Mouse (Mus musculus) CH12F3 (cell line): ENCODE data around the gene Krt82.
"Not testable (repeated sequence)": the region's sequence is repeated elsewhere in the genome, so short reads cannot be mapped to it uniquely, and the experiment has no call there.

ENCODE experiments used
- in situ Hi-C: fragments of 300-500 bp; cut with MboI; formaldehyde crosslinking; loops from 2 replicates; pipeline ENCODE4 v1.14.3; 2020; ENCODE audit warnings: low sequenced_read_pairs

The Krt82 gene

GRCm38 (mm10) chr15:101519792-101520191 lies 30.7 kb downstream of the Krt82 start:
- in situ Hi-C loops: loop anchor here (5.0 to 10.0 kb wide), 2 partner anchors 463 to 545 kb away; no protein-coding TSS in a partner anchor

DNA sequence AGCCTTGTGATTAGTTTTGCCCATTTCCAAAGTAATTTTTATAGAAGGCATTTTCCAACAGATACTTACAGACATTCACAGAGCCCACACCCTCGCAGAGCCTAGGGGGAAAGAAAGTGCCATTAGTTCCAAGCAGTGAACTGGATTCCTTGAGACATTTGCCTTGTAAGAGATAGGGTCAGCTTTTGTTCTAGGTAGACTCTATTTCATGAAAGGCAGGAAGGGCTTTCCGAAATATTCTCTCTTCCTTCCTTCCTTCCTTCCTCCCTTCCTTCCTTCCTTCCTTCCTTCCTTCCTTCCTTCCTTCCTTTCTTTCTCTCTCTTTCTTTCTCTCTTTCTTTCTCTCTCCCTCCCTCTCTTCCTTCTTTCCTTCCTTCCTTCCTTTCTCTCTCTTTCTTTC lies 33.3 kb downstream of the Krt82 start, which contains the start of gene Gm49425:
TSS of gene Gm49425 (minus strand) at position 101 of the 400 bp plus-strand sequence.
- in situ Hi-C loops: not testable (repeated sequence)

DNA sequence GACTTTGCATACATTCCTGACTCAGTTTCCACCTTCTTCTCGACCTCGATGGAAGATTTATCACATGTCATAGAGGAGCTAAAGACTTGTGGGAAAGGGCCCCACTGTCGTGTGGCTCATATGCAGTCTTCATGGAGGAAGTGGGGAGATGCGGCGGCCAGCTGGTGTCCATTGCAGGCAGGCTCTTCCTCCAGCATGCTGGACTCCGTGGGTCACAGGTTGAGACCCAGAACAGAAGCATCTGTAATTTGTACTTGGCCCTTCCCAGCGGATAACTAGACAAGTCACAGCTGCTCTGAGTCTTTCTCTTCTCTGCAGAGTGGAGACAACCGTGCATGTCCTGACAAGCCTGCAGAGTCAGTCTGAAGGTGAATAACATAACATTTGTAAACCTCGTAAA lies 42.2 kb downstream of the Krt82 start:
- in situ Hi-C loops: no loop called here

- in situ Hi-C loops: no loop called here
Observed at GRCm38 (mm10) chr15:101506896-101507758, 43.3 kb downstream of the Krt82 start.

GRCm38 (mm10) chr15:101497181-101497580 lies 53.3 kb downstream of the Krt82 start:
- in situ Hi-C loops: no loop called here

GRCm38 (mm10) chr15:101495266-101495665 lies 55.2 kb downstream of the Krt82 start:
- in situ Hi-C loops: no loop called here

GRCm38 (mm10) chr15:101494203-101494602 lies 56.3 kb downstream of the Krt82 start:
- in situ Hi-C loops: no loop called here

GRCm38 (mm10) chr15:101493713-101494112 lies 56.8 kb downstream of the Krt82 start:
- in situ Hi-C loops: no loop called here

GRCm38 (mm10) chr15:101492718-101493117 lies 57.7 kb downstream of the Krt82 start:
- in situ Hi-C loops: no loop called here

- in situ Hi-C loops: no loop called here
Observed at GRCm38 (mm10) chr15:101491431-101491830, 59.0 kb downstream of the Krt82 start, which contains the start of gene Krt83. Gene Krt83 (minus strand): TSS chr15:101491512.
